Mouse (Mus musculus): Measurements from ENCODE around the gene Elavl1.

The Elavl1 gene

DNA sequence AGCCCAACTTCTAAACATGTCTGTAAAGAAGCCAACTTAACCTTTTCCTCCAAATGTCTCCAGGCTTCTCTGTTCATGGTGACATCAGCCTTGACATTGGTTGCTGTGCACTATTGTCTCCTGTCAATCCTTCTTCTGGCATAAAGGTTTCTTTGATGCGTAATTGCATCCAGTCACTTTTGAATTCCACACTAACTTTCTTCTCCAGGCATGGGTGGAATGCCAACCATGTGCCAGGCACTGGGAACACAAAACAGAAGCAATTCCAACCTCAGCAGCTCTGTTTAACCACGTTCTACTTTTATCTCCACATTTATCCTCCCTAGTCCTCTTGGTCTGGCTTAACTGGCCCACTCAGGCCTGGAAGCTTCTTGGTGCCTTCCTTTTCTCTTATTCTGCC lies 4.2 kb downstream of the Elavl1 start:
- DNase-seq (ENCODE audit: low spot score in 2 of 2) = no peak

GRCm38 (mm10) chr8:4320404-4320803 lies 4.8 kb downstream of the Elavl1 start:
- no peak for DNase-seq (ENCODE audit: low spot score in 2 of 2)

DNA sequence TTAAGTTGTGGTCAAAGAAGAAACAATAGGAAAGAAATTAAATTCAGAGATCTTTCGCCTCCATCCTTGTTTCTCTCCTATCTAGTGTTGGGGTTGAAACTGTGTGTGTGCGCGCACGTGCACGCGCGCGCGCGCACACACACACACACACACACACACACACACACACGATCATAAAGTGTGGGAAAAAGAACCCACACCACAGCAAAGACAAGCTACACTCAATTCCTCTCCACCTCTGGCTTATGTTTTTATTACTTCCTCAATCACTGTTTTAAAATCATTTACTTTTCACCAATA lies 5.7 kb downstream of the Elavl1 start:
- no peak for DNase-seq (ENCODE audit: low spot score in 2 of 2)

- DNase-seq (ENCODE audit: low spot score in 2 of 2) = no peak
These were observed 6.2 kb downstream of the Elavl1 start for GRCm38 (mm10) chr8:4318796-4319572.

- DNase-seq (ENCODE audit: low spot score in 2 of 2) = no peak
These were observed 7.1 kb downstream of the Elavl1 start for GRCm38 (mm10) chr8:4318124-4318523.

GRCm38 (mm10) chr8:4314852-4315251 lies 10.4 kb downstream of the Elavl1 start:
- no peak for DNase-seq (ENCODE audit: low spot score in 2 of 2)

GRCm38 (mm10) chr8:4313254-4314124 lies 11.7 kb downstream of the Elavl1 start:
- DNase-seq (ENCODE audit: low spot score in 2 of 2) = no peak

DNA sequence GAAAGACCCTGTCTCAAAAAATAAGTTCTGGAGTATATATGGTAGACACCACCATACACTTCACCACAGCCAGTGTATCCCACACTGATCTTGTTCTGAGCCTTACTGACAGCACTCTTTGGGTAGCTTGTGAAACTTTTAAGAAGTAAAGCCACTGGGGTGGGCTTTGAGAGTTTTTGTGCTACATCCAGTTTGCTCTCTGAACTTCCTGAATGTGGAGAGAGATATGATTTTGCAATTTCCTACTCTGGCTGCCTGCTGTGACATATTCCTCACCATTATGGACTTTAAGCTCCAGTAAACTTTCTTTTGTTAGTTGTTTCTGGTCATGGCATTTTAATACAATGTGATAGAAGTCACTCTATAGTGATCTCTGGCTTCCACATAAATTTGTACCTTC lies 13.1 kb downstream of the Elavl1 start:
- DNase-seq (ENCODE audit: low spot score in 2 of 2) = no peak

DNA sequence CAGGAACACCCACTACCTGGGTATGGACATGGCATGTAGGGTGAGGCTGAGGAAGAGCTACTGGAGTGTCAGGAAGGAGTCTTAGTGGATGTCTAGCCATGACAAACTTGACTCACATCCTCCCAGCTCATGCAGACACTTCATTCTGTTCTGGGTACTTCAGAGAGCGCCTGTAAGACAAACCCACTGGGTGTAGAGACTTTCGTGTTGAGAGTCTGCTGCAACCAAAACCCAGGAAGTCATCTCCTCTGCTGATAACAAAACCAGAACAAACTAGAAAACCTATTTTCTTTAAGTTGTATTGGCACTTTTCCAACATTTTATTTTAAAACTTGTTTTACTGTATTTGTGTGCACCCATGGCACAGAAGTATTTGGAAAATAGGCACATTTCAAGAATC lies 19.4 kb downstream of the Elavl1 start:
- DNase-seq (ENCODE audit: low spot score in 2 of 2) = no peak

- DNase-seq (ENCODE audit: low spot score in 2 of 2) = no peak
These were observed 21.1 kb downstream of the Elavl1 start for GRCm38 (mm10) chr8:4304124-4304547.

GRCm38 (mm10) chr8:4297822-4298221 lies 27.4 kb downstream of the Elavl1 start:
- DNase-seq (ENCODE audit: low spot score in 2 of 2) = no peak

- DNase-seq (ENCODE audit: low spot score in 2 of 2) = no peak
These were observed 32.5 kb downstream of the Elavl1 start for GRCm38 (mm10) chr8:4292738-4293137.

DNA sequence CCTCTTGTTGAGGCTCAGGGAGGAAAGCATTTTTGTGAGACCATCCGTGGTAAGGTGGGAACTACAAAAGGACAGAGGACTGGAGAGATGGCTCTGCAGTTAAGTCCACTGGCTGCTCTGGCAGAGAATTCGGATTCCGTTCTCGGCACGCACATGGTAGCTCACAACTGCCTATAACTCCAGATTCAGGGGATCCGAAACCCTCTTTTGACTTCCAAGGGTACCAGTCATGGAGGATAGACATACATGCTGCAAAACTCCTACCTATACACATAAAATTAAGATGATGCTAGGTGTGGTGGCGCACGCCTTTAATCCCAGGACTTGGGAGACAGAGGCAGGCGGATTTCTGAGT lies 49.1 kb downstream of the Elavl1 start:
- DNase-seq (ENCODE audit: low spot score in 2 of 2) = no peak

DNA sequence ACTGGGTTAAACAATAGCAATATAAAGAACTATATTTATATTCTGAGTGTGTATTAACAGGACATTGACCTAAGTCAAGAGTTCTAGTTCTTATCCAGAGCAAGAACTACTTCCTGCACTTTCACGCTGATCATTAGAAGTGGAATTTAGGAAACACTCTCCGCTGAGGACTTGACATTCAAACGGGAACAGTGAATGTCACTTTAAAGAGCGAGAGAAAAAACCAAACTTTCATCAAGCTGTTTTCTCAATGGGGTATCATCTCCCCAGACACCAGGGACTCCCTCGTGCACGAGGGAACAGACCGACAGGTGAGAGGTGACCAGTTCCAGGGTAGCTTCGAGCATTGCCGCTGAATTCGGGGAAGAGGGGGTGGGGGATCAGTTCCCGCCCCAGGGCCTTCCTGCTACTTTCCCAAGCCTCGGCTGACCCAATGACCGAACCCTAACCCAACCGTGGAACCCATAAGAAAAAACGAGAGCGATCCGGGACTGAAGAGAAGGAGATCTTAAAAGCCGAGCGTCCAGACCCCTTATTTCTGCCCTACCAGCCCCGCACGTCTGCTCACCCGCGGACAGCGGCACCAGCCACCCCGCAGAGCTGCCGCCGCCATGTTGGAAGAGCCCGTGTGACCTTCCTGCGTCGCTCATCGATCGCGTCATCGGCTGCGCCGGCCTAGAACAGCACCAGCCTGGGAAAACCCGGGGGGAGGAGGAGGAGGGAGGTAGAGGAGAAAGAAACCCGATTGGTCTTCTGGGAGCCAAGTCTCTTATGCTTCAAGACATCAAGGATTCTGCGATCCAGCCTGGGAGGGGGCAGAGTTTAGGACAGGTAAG lies 49.7 kb downstream of the Elavl1 start, which contains the start of gene Timm44:
Timm44 (minus strand) TSS at position 639 of the 836 bp plus-strand sequence.
- peak; percentile 82 to 97 for DNase-seq (ENCODE audit: low spot score in 2 of 2)

DNA sequence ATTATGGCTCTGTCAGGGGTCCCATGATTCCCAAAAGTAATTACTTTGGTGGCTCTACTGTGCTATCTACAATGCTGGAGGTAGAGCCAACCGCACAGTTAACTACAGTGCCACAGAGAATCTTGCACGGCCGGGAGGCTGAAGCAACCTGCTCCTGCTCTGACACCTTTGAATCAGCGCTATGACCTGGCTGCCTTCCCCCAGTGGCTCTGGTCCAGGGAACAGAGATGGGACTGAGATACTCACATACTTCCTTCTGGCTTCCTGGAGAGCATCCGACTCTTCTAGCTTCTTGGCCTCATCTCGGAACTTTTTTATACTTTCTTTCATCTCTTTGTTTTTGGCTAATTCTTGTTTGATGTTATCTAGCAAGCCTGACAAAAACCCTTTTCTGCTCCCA lies 55.6 kb downstream of the Elavl1 start:
- DNase-seq (ENCODE audit: low spot score in 2 of 2) = no peak

DNA sequence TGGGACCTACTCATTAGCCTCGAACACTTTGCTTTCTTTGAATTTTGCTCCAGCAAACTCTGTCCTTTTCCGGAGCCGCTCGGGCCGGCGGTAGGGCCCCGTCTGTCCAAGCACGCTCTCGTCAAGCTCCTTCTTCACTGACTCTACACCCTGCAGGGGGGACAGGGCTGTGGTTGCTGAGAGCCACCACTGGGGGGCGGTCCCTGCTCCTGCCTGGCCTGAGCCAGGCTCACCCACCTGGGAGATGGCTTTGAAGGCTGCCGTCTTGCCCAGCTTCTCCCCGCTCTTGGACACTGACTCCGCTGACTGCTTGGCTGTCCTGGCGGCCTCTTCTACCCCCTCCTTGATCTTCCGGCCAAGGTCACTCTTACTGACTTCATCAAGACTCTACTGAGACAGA lies 57.6 kb downstream of the Elavl1 start:
- DNase-seq (ENCODE audit: low spot score in 2 of 2) = peak in 1 of 2 experiments; percentile 39

GRCm38 (mm10) chr8:4265160-4265914 lies 59.9 kb downstream of the Elavl1 start:
- DNase-seq (ENCODE audit: low spot score in 2 of 2) = no peak

GRCm38 (mm10) chr8:4263105-4263791 lies 62.0 kb downstream of the Elavl1 start:
- DNase-seq (ENCODE audit: low spot score in 2 of 2) = no peak

DNA sequence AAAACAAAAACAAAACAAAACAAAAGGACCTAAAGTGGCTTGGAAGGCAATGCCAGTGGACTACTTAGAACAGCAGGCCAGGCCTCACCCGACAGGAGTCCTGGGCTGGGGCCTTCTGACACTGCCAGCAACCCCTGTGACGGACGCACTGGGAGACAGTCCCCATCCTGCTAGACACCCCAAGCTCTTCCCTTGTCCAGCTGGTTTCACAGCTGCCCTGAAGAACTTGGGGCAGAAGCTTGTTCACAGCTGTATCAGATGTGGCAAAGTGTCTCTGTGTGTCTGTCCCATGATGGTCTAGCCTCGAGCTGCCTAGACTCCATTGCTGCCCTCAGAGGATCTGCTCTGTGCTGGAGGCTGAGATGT lies 65.4 kb downstream of the Elavl1 start:
- DNase-seq (ENCODE audit: low spot score in 2 of 2) = peak in 1 of 2 experiments; percentile 14

DNA sequence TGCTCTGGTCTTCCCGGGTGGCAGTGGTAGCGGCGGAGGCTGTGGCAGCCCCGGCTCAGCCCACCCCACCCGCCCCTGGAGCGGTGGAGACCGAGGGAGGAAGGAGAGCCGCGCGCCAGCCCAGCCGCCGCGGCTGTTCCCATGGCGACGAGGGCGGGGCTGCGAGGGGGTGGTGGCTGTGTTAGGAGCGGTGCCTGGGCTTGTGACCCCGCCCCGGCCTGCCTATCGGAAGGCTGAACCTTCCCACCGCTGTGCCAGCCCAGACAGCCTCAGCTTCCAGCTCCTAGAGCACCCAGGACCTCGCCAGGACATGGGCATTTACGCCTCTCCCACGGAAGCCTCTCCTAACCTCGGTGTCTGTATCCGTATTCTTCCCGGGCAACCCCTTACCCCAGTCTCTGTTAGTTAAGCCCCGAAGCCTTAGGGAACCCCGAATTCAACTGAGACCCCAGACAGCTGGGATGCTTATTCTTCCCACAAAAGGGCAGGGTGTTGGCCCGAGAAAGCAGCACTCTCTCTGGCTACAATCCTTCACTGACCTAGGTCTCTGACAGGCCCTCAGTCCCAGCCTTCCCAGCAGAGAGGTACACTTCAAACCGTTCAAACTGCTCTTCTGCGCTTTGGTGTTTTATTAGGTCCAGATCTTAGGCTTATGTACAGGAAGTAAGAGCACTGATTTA lies 65.9 kb downstream of the Elavl1 start, which contains the start of gene Ctxn1:
Ctxn1 (minus strand) TSS at position 150 of the 680 bp plus-strand sequence.
- peak; percentile 94 to 99 for DNase-seq (ENCODE audit: low spot score in 2 of 2)
